Mouse (Mus musculus) cerebellum, adult 9-10 months (tissue): ENCODE data around the gene Znrf4.

Experiments used
- DNase-seq: peaks from one replicate; pipeline ENCODE4 v3.0.0; 2022

The Znrf4 gene

GRCm38 (mm10) chr17:56464345-56464744 lies 47.9 kb downstream of the Znrf4 start:
- DNase-seq = no peak

DNA sequence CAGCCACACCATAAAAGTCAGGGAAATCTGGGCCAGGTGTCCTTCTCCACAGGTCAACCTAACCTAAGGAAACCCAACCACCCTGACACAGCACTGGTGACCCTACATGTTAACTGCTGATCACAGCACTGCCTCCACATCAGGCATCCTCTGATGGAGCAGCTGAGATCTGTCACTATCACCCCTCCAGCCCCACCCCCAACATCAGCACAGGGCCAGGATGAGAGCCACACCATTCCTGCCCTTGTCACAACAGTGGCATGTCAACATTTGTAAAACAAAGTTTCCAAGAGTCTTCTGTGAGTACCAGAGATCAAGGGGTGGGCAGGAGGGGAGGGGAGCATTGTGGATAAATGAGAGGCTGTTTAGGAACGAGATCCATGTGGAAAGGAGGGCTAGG lies 48.7 kb downstream of the Znrf4 start:
- DNase-seq = no peak

DNA sequence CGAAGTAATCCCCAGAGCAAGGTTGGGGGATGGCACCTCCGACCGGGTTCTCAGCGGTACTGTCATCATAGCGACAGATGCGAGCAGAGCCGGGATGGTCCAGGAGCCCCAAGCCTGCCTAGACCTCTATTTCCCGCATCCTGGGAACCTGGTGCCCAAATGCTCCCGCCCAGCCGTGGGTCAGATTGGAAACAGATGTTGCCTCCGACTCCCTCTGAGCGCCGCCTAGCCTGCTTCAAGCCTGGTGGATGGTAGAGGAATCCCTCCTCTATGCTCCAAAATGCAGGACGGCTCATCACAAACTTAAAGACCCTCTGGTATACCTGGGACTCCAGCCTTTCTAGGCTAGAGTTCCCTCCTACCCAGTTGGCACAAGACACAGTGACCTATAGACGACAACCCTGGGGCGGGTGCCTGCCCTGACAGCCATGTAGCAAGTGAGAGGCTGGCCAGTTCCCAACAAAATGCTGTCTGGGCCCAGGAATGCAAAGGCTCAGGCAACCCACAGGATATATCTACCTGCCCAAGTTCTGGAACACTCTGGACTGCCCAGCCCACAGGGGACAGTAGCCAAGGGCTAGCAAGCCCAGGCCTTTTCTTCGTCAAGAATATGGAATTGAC lies 49.3 kb downstream of the Znrf4 start:
- peak; percentile 63 for DNase-seq

DNA sequence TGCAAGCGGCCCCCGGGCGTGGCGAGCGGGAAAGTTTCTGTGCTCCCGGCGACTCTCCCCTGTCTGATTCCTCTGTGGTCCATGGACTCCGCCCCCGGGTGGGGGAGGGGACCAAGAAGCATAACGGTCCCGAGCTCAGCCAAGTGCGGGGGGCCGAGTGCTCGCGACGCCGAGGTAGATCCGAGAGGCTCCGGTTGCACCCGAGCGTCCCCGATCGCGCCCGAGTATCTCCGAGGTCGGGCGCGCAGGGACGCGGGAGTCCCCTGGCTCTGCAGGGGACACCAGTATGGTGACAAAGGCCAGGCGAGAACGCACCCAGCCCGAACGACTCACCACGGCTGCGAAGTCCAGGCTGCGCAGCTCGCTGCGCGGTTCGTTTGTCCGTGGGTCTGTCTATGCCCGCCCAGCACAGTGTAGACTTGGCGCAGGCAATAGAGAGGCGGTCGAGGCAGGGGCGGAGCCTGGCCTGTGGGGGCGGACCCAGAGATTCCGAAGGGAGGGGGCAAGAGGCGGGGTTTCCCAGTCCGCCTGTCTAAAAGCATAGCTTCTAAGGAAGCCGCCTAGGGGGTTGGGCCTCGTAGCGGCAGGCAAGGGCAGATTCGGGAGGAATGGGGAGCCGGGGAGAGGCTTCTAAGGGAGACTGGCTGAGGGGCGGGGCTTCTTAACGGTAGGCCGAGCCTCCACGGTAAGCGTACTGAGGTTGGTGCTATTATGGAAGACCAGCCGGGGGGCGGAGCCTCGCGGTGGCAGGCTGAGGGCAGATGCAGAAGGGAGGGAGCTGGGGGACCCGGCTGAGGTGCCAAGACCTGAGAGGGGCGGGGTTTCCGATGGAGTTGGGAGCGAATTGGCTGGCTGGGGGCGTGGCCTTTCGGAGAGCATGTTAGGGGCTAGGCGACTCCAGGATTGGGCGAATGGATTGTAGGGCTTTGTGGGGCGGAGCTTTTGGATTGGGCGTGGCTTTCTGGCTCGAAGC lies 50.2 kb downstream of the Znrf4 start:
- DNase-seq = peak; percentile 94
